Mouse (Mus musculus): ENCODE measurements around the gene Vezt.

Vezt gene

GRCm38 (mm10) chr10:94035658-94036374 lies at the start of gene Vezt, which contains the start of gene Fgd6:
Gene Vezt (minus strand): TSS chr10:94035817.
Gene Fgd6 (plus strand): TSS chr10:94036001.
- DNase-seq (ENCODE audit: low read depth) = peak; percentile 100

GRCm38 (mm10) chr10:94082040-94082734 lies 46.6 kb upstream of the Vezt start:
- no peak for DNase-seq (ENCODE audit: low read depth)

GRCm38 (mm10) chr10:94080740-94081139 lies 45.1 kb upstream of the Vezt start:
- no peak for DNase-seq (ENCODE audit: low read depth)

- DNase-seq (ENCODE audit: low read depth) = no peak
These were observed 41.6 kb upstream of the Vezt start for GRCm38 (mm10) chr10:94076966-94077825.

- peak; percentile 31 for DNase-seq (ENCODE audit: low read depth)
These were observed 37.4 kb upstream of the Vezt start for GRCm38 (mm10) chr10:94072916-94073465.

GRCm38 (mm10) chr10:94072261-94072915 lies 36.8 kb upstream of the Vezt start:
- DNase-seq (ENCODE audit: low read depth) = peak; percentile 20

- no peak for DNase-seq (ENCODE audit: low read depth)
These were observed 36.0 kb upstream of the Vezt start for GRCm38 (mm10) chr10:94071641-94072040.

- no peak for DNase-seq (ENCODE audit: low read depth)
These were observed 33.1 kb upstream of the Vezt start for GRCm38 (mm10) chr10:94068701-94069100.

GRCm38 (mm10) chr10:94066896-94067295 lies 31.3 kb upstream of the Vezt start:
- DNase-seq (ENCODE audit: low read depth) = no peak

- no peak for DNase-seq (ENCODE audit: low read depth)
These were observed 26.7 kb upstream of the Vezt start for GRCm38 (mm10) chr10:94062357-94062756.

- no peak for DNase-seq (ENCODE audit: low read depth)
These were observed 24.6 kb upstream of the Vezt start for GRCm38 (mm10) chr10:94060190-94060589.

GRCm38 (mm10) chr10:94059618-94060055 lies 24.0 kb upstream of the Vezt start:
- no peak for DNase-seq (ENCODE audit: low read depth)

GRCm38 (mm10) chr10:94056487-94056886 lies 20.9 kb upstream of the Vezt start:
- no peak for DNase-seq (ENCODE audit: low read depth)

- no peak for DNase-seq (ENCODE audit: low read depth)
These were observed 15.1 kb upstream of the Vezt start for GRCm38 (mm10) chr10:94050736-94051135.

GRCm38 (mm10) chr10:94049121-94049520 lies 13.5 kb upstream of the Vezt start:
- DNase-seq (ENCODE audit: low read depth) = no peak

GRCm38 (mm10) chr10:94047845-94048559 lies 12.4 kb upstream of the Vezt start:
- peak; percentile 44 for DNase-seq (ENCODE audit: low read depth)

- DNase-seq (ENCODE audit: low read depth) = no peak
These were observed 11.4 kb upstream of the Vezt start for GRCm38 (mm10) chr10:94047024-94047423.

- DNase-seq (ENCODE audit: low read depth) = no peak
These were observed 9.7 kb upstream of the Vezt start for GRCm38 (mm10) chr10:94045301-94045700.

GRCm38 (mm10) chr10:94043908-94044307 lies 8.3 kb upstream of the Vezt start:
- DNase-seq (ENCODE audit: low read depth) = no peak

GRCm38 (mm10) chr10:94038366-94039260 lies 3.0 kb upstream of the Vezt start:
- DNase-seq (ENCODE audit: low read depth) = peak; percentile 51

All from NIH3T3 (cell line).